Mouse (Mus musculus): ENCODE measurements at regions not wholly inside any gene's neighbourhood (a gene's known extent, or its start where the extent isn't known, plus 50 kb on each side); places are given as distances from the start of the nearest gene placed in this dataset.
A peak's percentile ranks its signal among the peaks of the same experiment; 100 is the strongest.

- H3K4me1 ChIP-seq = no peaks in the 10 kb centered on the region
- no peak for ATAC-seq (ENCODE audit: low FRiP score)
- H3K27me3 ChIP-seq = no peaks in the 10 kb centered on the region
- H3K36me3 ChIP-seq = no peaks in the 10 kb centered on the region
- 89% methylated on average over 5 of the region's 5 CpGs for WGBS
- no peak overlapping the region for H3K4me2 ChIP-seq (replicated peaks)
- no peak overlapping the region for H3K27ac ChIP-seq
- no peaks in the 10 kb centered on the region for H3K9me3 ChIP-seq (replicated peaks)
- no peak overlapping the region for H3K4me3 ChIP-seq
- no peak overlapping the region for H3K9ac ChIP-seq
Observed at GRCm38 (mm10) chr13:38281712-38282111, 63.2 kb upstream of the Bmp6 start.

- Histone ChIP-seq H3K27me3 (no peaks in the 10 kb centered on the region), H3K4me1 (peaks cover 8% of the 10 kb centered on the region), H3K4me2 (replicated peaks) (no peak overlapping the region), H3K36me3 (no peaks in the 10 kb centered on the region), H3K9ac (no peak overlapping the region), H3K9me3 (replicated peaks) (no peaks in the 10 kb centered on the region), H3K27ac (no peak overlapping the region), H3K4me3 (no peak overlapping the region)
- no peak for ATAC-seq (ENCODE audit: low FRiP score)
- WGBS = 93% methylated on average over 3 of the region's 3 CpGs
Observed at GRCm38 (mm10) chr13:38287960-38288359, 56.9 kb upstream of the Bmp6 start.

GRCm38 (mm10) chr13:38288572-38289440, 56.1 kb upstream of the Bmp6 start:
- Histone ChIP-seq H3K9ac (no peak overlapping the region), H3K27ac (no peak overlapping the region), H3K9me3 (replicated peaks) (no peaks in the 10 kb centered on the region), H3K4me3 (no peak overlapping the region), H3K27me3 (no peaks in the 10 kb centered on the region), H3K36me3 (no peaks in the 10 kb centered on the region), H3K4me1 (peaks cover 8% of the 10 kb centered on the region), H3K4me2 (replicated peaks) (no peak overlapping the region)
- 76% methylated on average over 14 of the region's 14 CpGs for WGBS
- no peak for ATAC-seq (ENCODE audit: low FRiP score)

DNA sequence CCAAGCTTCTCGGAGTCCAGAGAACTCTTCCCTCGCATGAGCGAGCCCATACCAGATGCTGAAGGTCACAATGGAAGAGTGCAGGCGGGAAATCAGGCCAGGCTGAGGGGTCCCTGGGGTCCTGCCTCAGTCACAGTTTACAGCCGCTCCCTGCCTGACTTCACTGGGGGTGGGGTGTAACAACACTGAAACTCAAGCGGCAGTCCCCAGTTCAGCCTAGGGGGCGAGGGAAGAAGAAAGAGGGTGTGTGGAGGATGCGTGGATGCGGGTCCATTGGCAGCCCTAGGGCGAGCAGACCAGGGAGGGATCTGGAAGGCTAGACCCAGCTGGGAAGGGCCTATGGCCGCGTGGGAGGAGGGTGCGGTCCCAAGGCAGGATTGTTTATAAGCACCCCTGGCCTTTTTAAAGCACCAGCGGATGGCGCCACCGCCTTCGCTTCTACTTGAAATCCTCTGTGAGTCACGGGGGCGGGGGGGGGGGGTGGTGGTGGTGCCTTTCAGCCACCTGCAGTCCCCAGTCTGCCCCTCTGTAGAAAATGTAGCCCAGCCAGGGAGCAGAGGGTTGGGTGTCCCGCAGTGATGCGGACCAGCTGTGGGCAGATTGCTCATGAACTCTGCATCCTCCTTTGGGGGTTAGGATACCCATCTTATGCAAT, 54.5 kb upstream of the Bmp6 start:
- ATAC-seq (ENCODE audit: low FRiP score) = no peak
- no peaks in the 10 kb centered on the region for H3K36me3 ChIP-seq
- no peaks in the 10 kb centered on the region for H3K27me3 ChIP-seq
- 22% methylated on average over 21 of the region's 21 CpGs for WGBS
- peak overlapping the region; percentile 10 for H3K4me3 ChIP-seq
- peaks cover 8% of the 10 kb centered on the region for H3K4me1 ChIP-seq
- no peaks in the 10 kb centered on the region for H3K9me3 ChIP-seq (replicated peaks)
- H3K4me2 ChIP-seq (replicated peaks) = peak overlapping the region; percentile 44
- no peak overlapping the region for H3K27ac ChIP-seq
- peak overlapping the region; percentile 20; the same call in 1 of the 2 replicates for H3K9ac ChIP-seq

GRCm38 (mm10) chr13:38291487-38291886, 53.4 kb upstream of the Bmp6 start:
- Histone ChIP-seq H3K27me3 (no peaks in the 10 kb centered on the region), H3K4me1 (peaks cover 8% of the 10 kb centered on the region), H3K27ac (no peak overlapping the region), H3K4me3 (no peak overlapping the region), H3K9ac (no peak overlapping the region), H3K9me3 (replicated peaks) (no peaks in the 10 kb centered on the region), H3K4me2 (replicated peaks) (no peak overlapping the region), H3K36me3 (no peaks in the 10 kb centered on the region)
- 89% methylated on average over 4 of the region's 4 CpGs for WGBS
- no peak for ATAC-seq (ENCODE audit: low FRiP score)
